Mouse (Mus musculus) intestine, embryonic 14.5 days (tissue): ENCODE measurements around the gene A2ml1. TPM values are rescaled to one million over a fixed set of nuclear protein-coding genes. Genes with fewer than 3 reads are reported as not detected.
"Not testable (repeated sequence)": the region's sequence is repeated elsewhere in the genome, so short reads cannot be mapped to it uniquely, and the experiment has no call there.

Source experiments
- ATAC-seq: fragments of 200-750 bp; cut with Nextera tagmentation; replicated peaks from 2 replicates; pipeline ENCODE4 v1.8.0; 2017; ENCODE audit warnings: low read depth, moderate number of reproducible peaks, moderate TSS enrichment, moderate library complexity; ENCODE audit not compliant: low FRiP score, low TSS enrichment
- DNase-seq: peaks from one replicate; pipeline ENCODE4 v3.0.0-alpha.2; 2018; ENCODE audit warnings: low spot score
- H3K27ac ChIP-seq: fragments of 300-500 bp; sonication (generic); 2 replicates; pipeline ENCODE4 v1.5.1; 2014; ENCODE audit warnings: low read depth, mild to moderate bottlenecking, control low read depth
- H3K27me3 ChIP-seq: fragments of 300-500 bp; sonication (generic); replicated peaks from 2 replicates; pipeline ENCODE4 v1.6.1; 2014; ENCODE audit warnings: low read length, control low read depth; ENCODE audit not compliant: control insufficient read depth, insufficient read depth
- H3K36me3 ChIP-seq: fragments of 300-500 bp; sonication (generic); 2 replicates; pipeline ENCODE4 v1.6.1; 2014; ENCODE audit warnings: low read length, control low read depth; ENCODE audit not compliant: control insufficient read depth, insufficient read depth
- H3K4me1 ChIP-seq: fragments of 300-500 bp; sonication (generic); replicated peaks from 2 replicates; pipeline ENCODE4 v1.6.1; 2014; ENCODE audit warnings: low read length, control low read depth, mixed read lengths; ENCODE audit not compliant: control insufficient read depth, insufficient read depth
- H3K4me2 ChIP-seq: fragments of 300-500 bp; sonication (generic); 2 replicates; pipeline ENCODE4 v1.6.1; 2014; ENCODE audit warnings: low read length
- H3K4me3 ChIP-seq: fragments of 300-500 bp; sonication (generic); 2 replicates; pipeline ENCODE4 v1.5.1; 2014; ENCODE audit warnings: low read depth, low read length, control low read depth, mixed read lengths
- H3K9ac ChIP-seq: fragments of 300-500 bp; sonication (generic); 2 replicates; pipeline ENCODE4 v1.6.1; 2014; ENCODE audit warnings: mild to moderate bottlenecking, low read length
- H3K9me3 ChIP-seq: fragments of 300-500 bp; sonication (generic); 2 replicates; pipeline ENCODE4 v1.6.1; 2016; ENCODE audit warnings: low read length, control low read depth; ENCODE audit not compliant: control insufficient read depth
- WGBS: fragments of 180-500 bp; shearing (Covaris S2); extraction: QIAGEN DNeasy Blood & Tissue Kit; methylation state at CpG from one replicate; pipeline ENCODE4 v1.1.7; 2014; 5-methylcytosine and 5-hydroxymethylcytosine counted together
- polyA plus RNA-seq: library from polyadenylated mRNA; unstranded; fragments of >200 nt; fragmentation: Nextera tagmentation; extraction: Ambion mirVana; gene quantifications from 2 replicates; pipeline ENCODE4 v1.2.1, GENCODE M21; 2014

Gene A2ml1
- polyA plus RNA-seq, result 2.5 and 3.5 TPM in 2 replicates

DNA sequence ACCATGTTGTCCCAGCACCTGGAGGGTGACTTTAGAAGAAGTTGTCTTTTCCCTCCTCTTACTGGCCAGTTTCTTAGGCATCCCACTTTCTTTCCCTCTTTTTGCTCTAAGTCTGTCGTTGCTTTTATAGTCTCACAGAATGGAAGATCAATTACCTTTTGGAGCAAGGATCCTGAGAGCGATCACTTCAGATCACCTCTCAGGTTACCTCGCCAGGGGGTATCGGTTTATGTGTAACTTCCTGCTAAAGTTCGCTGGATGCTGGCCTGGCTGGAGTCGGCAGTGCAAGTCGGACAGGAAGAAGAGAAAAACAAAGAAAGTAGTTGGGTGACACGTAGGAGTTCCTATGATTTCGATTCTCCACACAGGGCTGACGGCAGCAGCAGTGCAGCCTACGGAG lies at the start of gene A2ml1:
Gene A2ml1 (minus strand): TSS at position 101 of the 400 bp plus-strand sequence.
- WGBS, result 68% methylated on average over 11 of the region's 11 CpGs
- Histone ChIP-seq H3K4me3 (no peak within 1 kb of the TSS), H3K27me3 (no peaks in the 10 kb centered on the region), H3K4me2 (no peak within 1 kb of the TSS), H3K9ac (no peak within 1 kb of the TSS), H3K27ac (no peak within 1 kb of the TSS), H3K9me3 (no peaks in the 10 kb centered on the region), H3K4me1 (no peaks in the 10 kb centered on the region), H3K36me3 (no peaks in the 10 kb centered on the region)
- ATAC-seq, result no peak
- no peak for DNase-seq

DNA sequence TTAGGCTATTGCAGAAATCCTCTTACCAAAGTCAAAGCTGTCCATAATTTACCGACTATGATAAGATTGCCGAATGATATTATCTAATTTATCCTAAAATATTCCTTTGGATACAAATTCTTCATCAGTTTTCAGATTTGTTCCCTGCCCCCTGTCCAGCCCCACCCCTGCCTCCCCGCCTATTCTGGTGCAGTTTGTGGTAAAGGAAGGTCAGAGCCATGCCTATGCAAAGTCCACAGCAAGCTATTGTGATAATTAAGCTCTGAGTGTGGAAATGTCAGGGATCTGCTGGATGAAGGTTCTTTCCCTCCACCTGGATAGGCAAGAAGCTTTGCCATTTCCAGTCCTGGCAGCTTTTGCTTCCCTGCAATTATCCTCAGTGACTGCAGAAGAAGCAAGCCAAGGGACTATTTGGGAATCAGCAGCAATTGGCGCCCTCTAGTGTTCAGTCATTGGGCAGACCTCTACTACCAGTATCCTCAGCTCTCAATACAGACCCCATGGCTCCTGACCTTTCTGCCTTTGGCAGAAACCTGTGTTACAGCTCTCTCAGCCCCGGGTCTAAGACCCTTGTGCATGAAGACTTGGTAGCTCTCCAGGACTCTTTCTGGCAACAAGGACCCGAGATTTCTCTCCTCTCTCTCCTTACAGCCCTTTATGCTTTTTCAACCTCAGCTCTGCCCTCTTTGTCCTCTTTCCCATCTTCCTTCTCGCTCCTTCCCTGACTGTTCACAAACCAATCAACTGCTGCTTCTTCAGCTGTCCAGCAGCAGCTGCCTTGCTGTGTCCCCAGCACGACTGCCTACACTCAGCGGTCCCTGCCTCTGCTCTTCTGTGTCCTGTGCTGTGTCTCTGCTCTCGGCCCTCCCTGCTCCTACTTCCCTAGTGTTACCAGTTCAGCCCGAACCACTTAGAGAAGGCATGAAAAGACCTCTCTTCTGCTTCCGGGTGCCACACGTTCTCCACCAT lies 48.6 kb upstream of the A2ml1 start:
- 51% methylated on average over 13 of the region's 13 CpGs for WGBS
- DNase-seq (peak; percentile 63), ATAC-seq (peak; percentile 79)
- not testable (repeated sequence) for H3K4me3 ChIP-seq, H3K36me3 ChIP-seq, H3K9me3 ChIP-seq, H3K27me3 ChIP-seq, H3K9ac ChIP-seq, H3K4me2 ChIP-seq, H3K27ac ChIP-seq, H3K4me1 ChIP-seq

DNA sequence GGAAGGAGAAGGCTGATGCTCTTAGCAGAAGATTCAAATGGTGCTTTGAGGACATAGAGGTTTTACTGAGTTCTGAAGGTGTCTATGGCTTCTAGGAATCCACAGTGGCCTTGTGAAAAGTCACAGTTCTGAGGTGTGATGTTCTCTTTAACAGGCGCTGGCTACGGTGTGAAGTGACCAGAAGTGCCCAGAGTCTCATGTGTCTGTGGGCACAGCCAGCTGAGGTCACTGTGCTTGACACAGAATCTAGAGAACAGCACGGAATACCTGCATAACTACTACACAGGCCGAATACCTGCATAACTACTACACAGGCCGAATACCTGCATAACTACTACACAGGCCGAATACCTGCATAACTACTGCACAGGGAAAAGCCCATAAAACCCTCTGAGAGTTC lies 43.8 kb upstream of the A2ml1 start:
- H3K4me2 ChIP-seq, H3K4me1 ChIP-seq, H3K27ac ChIP-seq, DNase-seq, H3K4me3 ChIP-seq, H3K9me3 ChIP-seq, ATAC-seq, H3K27me3 ChIP-seq, H3K9ac ChIP-seq, H3K36me3 ChIP-seq: not testable (repeated sequence)
- WGBS, result 81% methylated on average over 6 of the region's 6 CpGs

DNA sequence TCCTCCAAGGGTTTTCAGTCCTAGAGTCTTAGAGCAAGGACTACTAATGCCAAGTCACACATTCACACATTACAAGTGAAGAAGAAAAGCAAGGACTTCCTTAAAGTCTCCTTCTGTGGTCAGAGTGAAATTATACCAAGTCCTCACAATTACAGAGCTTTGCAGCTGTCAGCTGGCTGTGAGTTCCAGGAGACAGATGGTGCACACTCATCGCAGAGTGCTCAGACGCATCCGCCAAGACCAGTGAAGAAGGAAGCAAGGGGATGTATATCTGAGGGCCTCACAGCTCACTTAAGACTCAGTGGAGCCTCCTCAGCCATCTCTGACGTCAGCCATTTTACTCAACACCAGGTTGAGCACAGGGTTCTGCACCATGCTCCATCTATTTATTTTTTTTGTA lies 43.0 kb upstream of the A2ml1 start:
- H3K4me3 ChIP-seq, result no peak overlapping the region
- no peak overlapping the region for H3K27ac ChIP-seq
- H3K9me3 ChIP-seq, result no peaks in the 10 kb centered on the region
- no peak overlapping the region for H3K9ac ChIP-seq
- no peaks in the 10 kb centered on the region for H3K36me3 ChIP-seq
- ATAC-seq (no peak), DNase-seq (no peak)
- no peaks in the 10 kb centered on the region for H3K27me3 ChIP-seq
- 79% methylated on average over 4 of the region's 4 CpGs for WGBS
- H3K4me1 ChIP-seq, result no peaks in the 10 kb centered on the region
- H3K4me2 ChIP-seq, result no peak overlapping the region

DNA sequence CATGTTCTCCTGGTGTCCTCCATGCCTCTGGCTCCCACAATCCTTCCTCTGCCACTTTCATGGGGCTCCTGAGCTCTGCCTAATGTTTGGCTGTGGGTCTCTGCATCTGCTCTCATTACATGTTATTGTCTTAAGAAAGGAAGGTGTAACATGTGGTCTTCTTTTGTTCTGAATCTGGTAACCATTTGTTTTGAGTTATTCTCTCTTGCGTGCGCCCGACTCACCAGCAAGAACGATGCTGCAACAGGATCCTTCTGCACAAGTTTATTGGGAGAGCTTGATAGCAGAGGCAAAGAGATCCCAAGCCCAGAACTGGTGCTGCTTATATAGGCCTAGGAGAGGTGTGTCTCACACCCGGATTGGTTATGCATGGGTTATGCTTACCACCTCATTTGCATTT lies 42.0 kb upstream of the A2ml1 start, which contains the start of gene Klrb1a:
Gene Klrb1a (minus strand): TSS at position 101 of the 400 bp plus-strand sequence.
- ATAC-seq, DNase-seq, H3K4me3 ChIP-seq, H3K27ac ChIP-seq, H3K27me3 ChIP-seq, H3K4me2 ChIP-seq, H3K9me3 ChIP-seq, H3K4me1 ChIP-seq, H3K36me3 ChIP-seq, H3K9ac ChIP-seq: not testable (repeated sequence)
- WGBS, result 94% methylated on average over 5 of the region's 5 CpGs

DNA sequence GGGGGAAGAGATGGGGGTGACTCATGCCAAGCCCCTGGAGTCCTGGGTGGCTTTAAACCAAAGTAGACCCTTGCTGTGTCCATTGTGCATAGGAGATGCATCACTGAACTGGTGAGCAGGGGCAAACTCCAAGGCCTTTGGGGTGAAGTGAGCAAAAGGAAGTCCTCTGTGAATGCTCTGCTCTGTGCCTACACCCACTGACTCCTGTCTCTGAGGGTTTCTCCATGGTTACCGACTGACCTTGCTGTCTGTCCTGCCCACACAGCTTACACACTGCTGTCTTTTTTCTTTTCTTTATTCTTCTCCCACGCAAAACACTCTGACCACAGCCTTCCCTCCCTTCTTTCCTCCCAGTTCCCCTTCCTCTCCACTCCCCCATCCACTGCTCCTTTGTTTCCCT lies 41.3 kb upstream of the A2ml1 start:
- Histone ChIP-seq H3K9me3 (no peaks in the 10 kb centered on the region), H3K4me2 (no peak overlapping the region), H3K27me3 (no peaks in the 10 kb centered on the region), H3K9ac (no peak overlapping the region), H3K36me3 (no peaks in the 10 kb centered on the region), H3K4me3 (no peak overlapping the region), H3K27ac (no peak overlapping the region), H3K4me1 (no peaks in the 10 kb centered on the region)
- DNase-seq (no peak), ATAC-seq (no peak)
- 70% methylated on average over 2 of the region's 2 CpGs for WGBS

DNA sequence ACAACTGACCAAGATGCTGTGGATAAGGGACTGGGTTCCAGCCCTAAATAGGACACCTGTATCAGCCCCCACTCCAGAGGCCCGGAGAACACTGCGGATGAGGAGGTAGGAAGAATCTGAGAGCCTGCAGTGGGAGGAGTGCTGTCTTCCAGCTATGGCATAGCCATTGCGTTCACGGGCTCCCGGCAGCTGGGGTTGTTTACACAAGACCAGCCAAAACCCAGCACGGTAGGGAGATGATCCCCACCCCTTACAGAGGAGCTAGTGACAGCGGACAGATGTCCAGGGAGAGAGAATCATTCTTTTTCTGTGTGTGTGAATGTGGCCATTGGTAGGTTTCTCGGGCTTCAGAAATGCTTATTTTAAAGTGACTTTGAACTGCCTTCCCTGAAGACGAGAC lies 24.9 kb upstream of the A2ml1 start:
- ATAC-seq, result no peak
- DNase-seq, result no peak
- H3K4me2 ChIP-seq, result no peak overlapping the region
- H3K4me1 ChIP-seq, result peaks cover 5% of the 10 kb centered on the region; the same call in 1 of the 2 replicates
- no peaks in the 10 kb centered on the region for H3K27me3 ChIP-seq
- 31% methylated on average over 9 of the region's 9 CpGs for WGBS
- no peak overlapping the region for H3K9ac ChIP-seq
- H3K36me3 ChIP-seq, result no peaks in the 10 kb centered on the region
- no peak overlapping the region for H3K4me3 ChIP-seq
- H3K27ac ChIP-seq, result no peak overlapping the region
- no peaks in the 10 kb centered on the region for H3K9me3 ChIP-seq

DNA sequence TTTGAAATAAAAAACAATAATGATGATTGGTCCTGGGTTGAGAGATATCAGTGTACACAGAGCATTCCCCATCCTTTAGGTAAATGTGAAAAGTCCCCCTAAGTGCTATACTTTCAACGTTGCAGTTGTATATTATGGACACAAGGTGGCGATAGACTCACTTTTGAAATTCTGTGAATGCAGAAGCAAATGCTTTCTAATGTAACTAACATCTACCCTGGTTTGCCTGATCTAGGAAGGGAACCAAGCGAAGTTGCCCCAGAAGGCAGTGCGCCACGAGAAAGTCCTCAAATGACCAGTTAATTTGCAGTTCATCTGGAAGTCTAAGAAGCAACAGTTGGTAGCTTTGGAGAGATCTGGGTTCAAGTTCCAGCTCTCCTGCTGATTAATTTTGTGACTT lies 23.1 kb upstream of the A2ml1 start:
- no peak overlapping the region for H3K9ac ChIP-seq
- no peaks in the 10 kb centered on the region for H3K36me3 ChIP-seq
- H3K4me3 ChIP-seq, result no peak overlapping the region
- H3K4me2 ChIP-seq, result no peak overlapping the region
- peaks cover 5% of the 10 kb centered on the region; the same call in 1 of the 2 replicates for H3K4me1 ChIP-seq
- H3K9me3 ChIP-seq, result no peaks in the 10 kb centered on the region
- H3K27ac ChIP-seq, result no peak overlapping the region
- no peak; the same call in 1 of the 2 replicates for ATAC-seq
- DNase-seq, result no peak
- no peaks in the 10 kb centered on the region for H3K27me3 ChIP-seq
- WGBS, result 37% methylated on average over 5 of the region's 5 CpGs
